Comparison of ENCODE assay signal across 12 mouse cellular contexts in the genomic region with DNA sequence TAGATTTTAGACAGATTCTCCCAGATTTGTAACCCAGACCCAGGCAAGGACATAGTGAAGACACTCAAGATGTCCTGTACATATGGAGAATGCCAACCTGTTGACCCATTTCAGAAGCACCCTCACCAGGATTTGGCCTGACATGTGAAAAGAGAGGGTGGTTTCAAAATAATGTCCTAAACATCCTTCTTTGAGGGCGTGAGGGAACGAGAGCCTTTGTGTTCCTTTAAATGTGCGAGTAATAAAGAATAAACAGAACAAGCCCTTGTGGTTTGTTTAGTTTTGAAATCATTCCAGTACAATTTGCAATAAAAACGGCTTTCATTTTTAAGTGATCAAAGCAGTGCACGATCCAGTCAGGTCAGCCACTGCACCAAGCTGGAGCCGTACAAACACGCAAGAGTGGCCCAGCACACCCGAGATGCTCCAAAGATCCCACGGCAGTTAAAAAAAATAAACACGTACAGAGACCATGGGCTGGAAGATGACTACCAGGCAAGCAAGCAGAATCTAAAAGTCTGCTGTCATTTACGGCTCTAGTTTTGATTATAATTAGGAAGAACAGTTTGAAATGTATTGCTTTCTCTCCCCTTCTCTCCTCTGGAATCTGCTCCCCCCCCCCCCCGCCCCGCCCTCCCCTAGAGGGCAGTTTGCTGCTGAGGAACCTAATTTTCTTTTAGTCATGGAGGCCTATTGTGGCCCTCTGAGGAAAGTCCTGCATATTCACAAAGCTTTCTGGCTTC.
DNase-seq lines count a peak whose midpoint lies in the region; ATAC-seq and TF ChIP-seq lines count a peak whose summit lies in the region.
"Had no signal": no experiment of that assay in that cellular context is flagged by ENCODE, and none has a peak within 500 bp of the region (broad histone marks: within the 10 kb centered on the region; RNA-seq: fewer than 3 reads in every experiment).

No protein-coding gene starts in this region.

- H3K4me2 ChIP-seq in forebrain, embryonic 15.5 days (replicated peaks), result no peak overlapping the region
- H3K4me2 ChIP-seq in midbrain, embryonic 11.5 days, result no peak overlapping the region
- no peak overlapping the region for H3K4me2 ChIP-seq in midbrain, postnatal 0 days (ENCODE audit: low read depth, low read length, poor library complexity, severe bottlenecking)
- H3K4me2 ChIP-seq in intestine, embryonic 15.5 days (replicated peaks), result 0 out of 2 replicates have a peak overlapping the region, but pooled peaks have one; percentile 14
- peak overlapping the region; percentile 43 for H3K4me2 ChIP-seq in stomach, postnatal 0 days (replicated peaks; ENCODE audit: low read depth)
- H3K4me2 ChIP-seq: liver, embryonic 13.5 days had no signal

- H3K4me1 ChIP-seq in forebrain, embryonic 10.5 days, result peaks cover 26% of the 10 kb centered on the region
- peaks cover 10% of the 10 kb centered on the region for H3K4me1 ChIP-seq in forebrain, embryonic 15.5 days
- H3K4me1 ChIP-seq in midbrain, embryonic 11.5 days (ENCODE audit: control insufficient read depth, insufficient read depth, low read length), result peaks cover 9% of the 10 kb centered on the region
- 0 out of 2 replicates have a peak, but pooled peaks cover 2% of the 10 kb centered on the region for H3K4me1 ChIP-seq in midbrain, postnatal 0 days (ENCODE audit: insufficient read depth, low read length)
- no peaks in the 10 kb centered on the region for H3K4me1 ChIP-seq in intestine, embryonic 15.5 days (replicated peaks)
- H3K4me1 ChIP-seq in stomach, postnatal 0 days (replicated peaks; ENCODE audit: control insufficient read depth, insufficient read depth), result no peaks in the 10 kb centered on the region; the same call in 1 of the 2 replicates
- H3K4me1 ChIP-seq: liver, embryonic 13.5 days had no signal

- TF ChIP-seq CTCF in midbrain, postnatal 0 days (IDR thresholded peaks at IDR 0.05), result no peak
- TF ChIP-seq CTCF in stomach, postnatal 0 days (IDR thresholded peaks at IDR 0.05; ENCODE audit: low read depth), result no peak

- no peak for TF ChIP-seq EP300 in stomach, postnatal 0 days (optimal IDR thresholded peaks at IDR 0.05)

- 29% methylated on average over 13 of the region's 13 CpGs for WGBS in forebrain, embryonic 10.5 days
- WGBS in forebrain, embryonic 15.5 days, result 10% methylated on average over 13 of the region's 13 CpGs
- 34% methylated on average over 13 of the region's 13 CpGs for WGBS in midbrain, embryonic 11.5 days
- 41% methylated on average over 11 of the region's 13 CpGs for whole genome bisulfite sequencing in midbrain, postnatal 0 days
- 28% methylated on average over 13 of the region's 13 CpGs for WGBS in intestine, embryonic 15.5 days
- 19% methylated on average over 12 of the region's 13 CpGs for WGBS in stomach, postnatal 0 days

- peak; percentile 42 for DNase-seq in forebrain, embryonic 10.5 days (ENCODE audit: extremely low spot score, low spot score)
- peak; percentile 89 for DNase-seq in midbrain, embryonic 11.5 days (ENCODE audit: low spot score, missing footprints)
- no peak for DNase-seq in midbrain, postnatal 0 days (ENCODE audit: low spot score)
- no peak for DNase-seq in stomach, postnatal 0 days (ENCODE audit: low spot score)
- no peak for DNase-seq in adrenal gland, adult 8-10 months
- no peak for DNase-seq in left cerebral cortex, adult 8-10 months (ENCODE audit: low spot score in 2 of 2)
- DNase-seq: heart, adult 2 months; kidney, adult 8-10 months; liver, embryonic 13.5 days had no signal

- H3K27ac ChIP-seq in forebrain, embryonic 10.5 days, result peak overlapping the region; percentile 65
- H3K27ac ChIP-seq in forebrain, embryonic 15.5 days (replicated peaks), result no peak overlapping the region
- H3K27ac ChIP-seq in midbrain, embryonic 11.5 days (ENCODE audit: low read depth, low read length), result no peak overlapping the region
- no peak overlapping the region for H3K27ac ChIP-seq in midbrain, postnatal 0 days (ENCODE audit: low read depth, low read length)
- no peak overlapping the region for H3K27ac ChIP-seq in intestine, embryonic 15.5 days
- H3K27ac ChIP-seq in stomach, postnatal 0 days (replicated peaks), result no peak overlapping the region
- H3K27ac ChIP-seq: heart, adult 2 months; liver, embryonic 13.5 days had no signal

- H3K4me3 ChIP-seq in forebrain, embryonic 10.5 days, result peak overlapping the region; percentile 26
- no peak overlapping the region for H3K4me3 ChIP-seq in forebrain, embryonic 15.5 days
- no peak overlapping the region for H3K4me3 ChIP-seq in midbrain, embryonic 11.5 days (ENCODE audit: low read depth, low read length)
- no peak overlapping the region for H3K4me3 ChIP-seq in midbrain, postnatal 0 days (ENCODE audit: low read depth, low read length)
- H3K4me3 ChIP-seq in intestine, embryonic 15.5 days (replicated peaks), result no peak overlapping the region
- no peak overlapping the region for H3K4me3 ChIP-seq in stomach, postnatal 0 days (ENCODE audit: low read depth, low read length)
- H3K4me3 ChIP-seq: erythroblast, embryonic 14.5 days; heart, adult 2 months; liver, embryonic 13.5 days had no signal

- H3K9me3 ChIP-seq in forebrain, embryonic 10.5 days, result no peaks in the 10 kb centered on the region
- H3K9me3 ChIP-seq in forebrain, embryonic 15.5 days, result no peaks in the 10 kb centered on the region
- no peaks in the 10 kb centered on the region for H3K9me3 ChIP-seq in midbrain, embryonic 11.5 days (ENCODE audit: control insufficient read depth, low read length)
- no peaks in the 10 kb centered on the region for H3K9me3 ChIP-seq in midbrain, postnatal 0 days (ENCODE audit: low read length)
- H3K9me3 ChIP-seq in intestine, embryonic 15.5 days, result no peaks in the 10 kb centered on the region
- no peaks in the 10 kb centered on the region for H3K9me3 ChIP-seq in stomach, postnatal 0 days (ENCODE audit: control insufficient read depth, low read length)
- H3K9me3 ChIP-seq: liver, embryonic 13.5 days had no signal

- ATAC-seq in forebrain, embryonic 15.5 days (replicated peaks), result no peak; the same call in 1 of the 2 replicates
- 0 out of 2 replicates have a peak, but pooled peaks have one; percentile 38 for ATAC-seq in midbrain, embryonic 11.5 days (ENCODE audit: low FRiP score)
- no peak for ATAC-seq in midbrain, postnatal 0 days (ENCODE audit: low FRiP score)
- no peak for ATAC-seq in intestine, embryonic 15.5 days
- ATAC-seq in stomach, postnatal 0 days (ENCODE audit: low FRiP score, low TSS enrichment), result no peak

- peaks cover 42% of the 10 kb centered on the region for H3K27me3 ChIP-seq in forebrain, embryonic 10.5 days (ENCODE audit: poor library complexity, severe bottlenecking)
- H3K27me3 ChIP-seq in forebrain, embryonic 15.5 days, result no peaks in the 10 kb centered on the region
- H3K27me3 ChIP-seq in midbrain, embryonic 11.5 days (ENCODE audit: control insufficient read depth, insufficient read depth, low read length), result peaks cover 22% of the 10 kb centered on the region
- no peaks in the 10 kb centered on the region for H3K27me3 ChIP-seq in midbrain, postnatal 0 days (ENCODE audit: insufficient read depth, low read length)
- H3K27me3 ChIP-seq in intestine, embryonic 15.5 days (replicated peaks), result no peaks in the 10 kb centered on the region
- no peaks in the 10 kb centered on the region for H3K27me3 ChIP-seq in stomach, postnatal 0 days (ENCODE audit: control insufficient read depth, insufficient read depth, low read length)
- H3K27me3 ChIP-seq: liver, embryonic 13.5 days had no signal

- H3K9ac ChIP-seq in forebrain, embryonic 15.5 days (replicated peaks), result no peak overlapping the region
- no peak overlapping the region for H3K9ac ChIP-seq in midbrain, embryonic 11.5 days (ENCODE audit: low read length)
- no peak overlapping the region for H3K9ac ChIP-seq in midbrain, postnatal 0 days (replicated peaks; ENCODE audit: low read length, poor library complexity, severe bottlenecking)
- H3K9ac ChIP-seq in intestine, embryonic 15.5 days, result no peak overlapping the region
- no peak overlapping the region for H3K9ac ChIP-seq in stomach, postnatal 0 days (ENCODE audit: low read length)
- H3K9ac ChIP-seq: liver, embryonic 13.5 days had no signal

- H3K36me3 ChIP-seq in forebrain, embryonic 10.5 days (replicated peaks), result no peaks in the 10 kb centered on the region
- H3K36me3 ChIP-seq in forebrain, embryonic 15.5 days, result no peaks in the 10 kb centered on the region
- H3K36me3 ChIP-seq in midbrain, embryonic 11.5 days (ENCODE audit: control insufficient read depth, insufficient read depth, low read length), result no peaks in the 10 kb centered on the region
- no peaks in the 10 kb centered on the region for H3K36me3 ChIP-seq in midbrain, postnatal 0 days (ENCODE audit: insufficient read depth, low read length)
- H3K36me3 ChIP-seq in intestine, embryonic 15.5 days, result no peaks in the 10 kb centered on the region
- H3K36me3 ChIP-seq in stomach, postnatal 0 days (ENCODE audit: control insufficient read depth, insufficient read depth, low read length), result no peaks in the 10 kb centered on the region
- H3K36me3 ChIP-seq: liver, embryonic 13.5 days had no signal

Comparison
In these comparisons a context has a peak if more than half of its experiments do, and no peak if none do; other contexts are left out.
1. DNase-seq: peak in forebrain, embryonic 10.5 days (single experiment) and midbrain, embryonic 11.5 days (single experiment); none in midbrain, postnatal 0 days (single experiment), stomach, postnatal 0 days (single experiment), adrenal gland, adult 8-10 months (single experiment) and left cerebral cortex, adult 8-10 months (0 of 2).
2. H3K4me2 ChIP-seq: peak in intestine, embryonic 15.5 days (single experiment) and stomach, postnatal 0 days (single experiment); none in forebrain, embryonic 15.5 days (single experiment), midbrain, embryonic 11.5 days (single experiment) and midbrain, postnatal 0 days (single experiment).